Mouse (Mus musculus): ENCODE measurements around the gene Brix1. TPM values are rescaled to one million over a fixed set of nuclear protein-coding genes. Genes with fewer than 3 reads are reported as not detected.

Brix1 gene
- polyA plus RNA-seq, 1 experiment = 0.18 TPM

- Histone ChIP-seq H3K4me3 (ENCODE audit: low read depth, low read length) (no peak overlapping the region), H3K27ac (ENCODE audit: insufficient read depth, low read depth, low read length) (no peak overlapping the region), H3K4me1 (ENCODE audit: control insufficient read depth, insufficient read depth, insufficient read length, low read length) (no peaks in the 10 kb centered on the region), H3K27me3 (ENCODE audit: control insufficient read depth, insufficient read depth, low read length) (no peaks in the 10 kb centered on the region), H3K36me3 (ENCODE audit: control insufficient read depth, insufficient read depth, low read length) (peaks cover 35% of the 10 kb centered on the region)
- TF ChIP-seq CTCF (IDR thresholded peaks at IDR 0.05; ENCODE audit: extremely low read depth, insufficient read length, insufficient replicate concordance, low read depth, low read length) (no peak), POLR2A (IDR thresholded peaks at IDR 0.05; ENCODE audit: low read depth, low read length) (no peak)
- WGBS = 84% methylated on average over 12 of the region's 12 CpGs
Observed at GRCm38 (mm10) chr15:10460986-10461385, 24.8 kb downstream of the Brix1 start.

DNA sequence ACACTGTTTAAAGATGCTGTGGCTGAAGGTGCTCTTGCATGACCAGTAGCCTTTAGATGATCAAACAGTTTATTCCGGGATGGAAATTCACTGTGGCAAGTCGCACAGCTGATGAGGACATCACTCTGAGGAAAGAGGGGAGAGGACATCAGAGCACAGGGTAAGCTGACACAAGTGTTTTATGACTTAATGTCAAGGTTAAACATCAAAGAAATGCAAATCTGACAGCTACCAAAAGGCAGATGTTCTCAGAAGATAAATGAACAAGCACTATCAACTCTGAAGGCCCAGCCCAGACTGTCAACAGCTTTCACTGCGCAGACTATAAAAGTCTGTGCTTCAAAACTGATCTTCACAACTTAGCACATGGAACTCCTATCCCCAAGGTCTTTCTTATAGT lies 38.6 kb downstream of the Brix1 start:
- H3K4me1 ChIP-seq (ENCODE audit: control insufficient read depth, insufficient read depth, insufficient read length, low read length) = no peaks in the 10 kb centered on the region
- WGBS = 79% methylated on average over 3 of the region's 3 CpGs
- TF ChIP-seq CTCF (IDR thresholded peaks at IDR 0.05; ENCODE audit: extremely low read depth, insufficient read length, insufficient replicate concordance, low read depth, low read length) (no peak), POLR2A (IDR thresholded peaks at IDR 0.05; ENCODE audit: low read depth, low read length) (no peak)
- H3K27me3 ChIP-seq (ENCODE audit: control insufficient read depth, insufficient read depth, low read length) = no peaks in the 10 kb centered on the region
- no peak overlapping the region for H3K27ac ChIP-seq (ENCODE audit: insufficient read depth, low read depth, low read length)
- no peak overlapping the region for H3K4me3 ChIP-seq (ENCODE audit: low read depth, low read length)
- H3K36me3 ChIP-seq (ENCODE audit: control insufficient read depth, insufficient read depth, low read length) = peaks cover 40% of the 10 kb centered on the region

- H3K27ac ChIP-seq (ENCODE audit: insufficient read depth, low read depth, low read length) = no peak overlapping the region
- no peaks in the 10 kb centered on the region for H3K27me3 ChIP-seq (ENCODE audit: control insufficient read depth, insufficient read depth, low read length)
- peaks cover 22% of the 10 kb centered on the region for H3K36me3 ChIP-seq (ENCODE audit: control insufficient read depth, insufficient read depth, low read length)
- H3K4me1 ChIP-seq (ENCODE audit: control insufficient read depth, insufficient read depth, insufficient read length, low read length) = no peaks in the 10 kb centered on the region
- no peak overlapping the region for H3K4me3 ChIP-seq (ENCODE audit: low read depth, low read length)
- TF ChIP-seq CTCF (IDR thresholded peaks at IDR 0.05; ENCODE audit: extremely low read depth, insufficient read length, insufficient replicate concordance, low read depth, low read length) = no peak
- no peak for TF ChIP-seq POLR2A (IDR thresholded peaks at IDR 0.05; ENCODE audit: low read depth, low read length)
- 90% methylated on average over 1 of the region's 1 CpGs for WGBS
Observed at GRCm38 (mm10) chr15:10442275-10442674, 43.5 kb downstream of the Brix1 start.

DNA sequence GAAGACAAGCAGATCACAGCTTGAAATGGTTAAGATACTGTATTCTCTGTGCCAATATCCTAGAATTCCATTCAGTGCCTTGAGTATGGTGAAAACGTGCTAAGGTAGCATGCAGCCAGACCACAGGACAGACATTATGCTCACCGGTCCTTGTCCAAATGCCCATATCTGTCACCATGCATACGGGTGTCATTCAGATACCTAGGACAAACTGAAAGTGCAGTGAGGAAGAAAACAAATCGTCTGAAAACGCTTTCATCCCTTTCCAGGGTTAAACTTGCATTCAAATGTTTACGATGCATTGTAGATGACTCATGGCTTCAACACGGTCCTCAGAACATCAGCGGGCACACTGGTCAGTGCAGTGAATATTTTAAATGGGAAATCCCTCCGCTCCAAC lies 44.3 kb downstream of the Brix1 start:
- 79% methylated on average over 9 of the region's 9 CpGs for WGBS
- Histone ChIP-seq H3K36me3 (ENCODE audit: control insufficient read depth, insufficient read depth, low read length) (peaks cover 19% of the 10 kb centered on the region), H3K4me1 (ENCODE audit: control insufficient read depth, insufficient read depth, insufficient read length, low read length) (no peaks in the 10 kb centered on the region), H3K27me3 (ENCODE audit: control insufficient read depth, insufficient read depth, low read length) (no peaks in the 10 kb centered on the region), H3K4me3 (ENCODE audit: low read depth, low read length) (no peak overlapping the region), H3K27ac (ENCODE audit: insufficient read depth, low read depth, low read length) (no peak overlapping the region)
- TF ChIP-seq CTCF (IDR thresholded peaks at IDR 0.05; ENCODE audit: extremely low read depth, insufficient read length, insufficient replicate concordance, low read depth, low read length) (no peak), POLR2A (IDR thresholded peaks at IDR 0.05; ENCODE audit: low read depth, low read length) (no peak)

- no peak overlapping the region for H3K4me3 ChIP-seq (ENCODE audit: low read depth, low read length)
- TF ChIP-seq CTCF (IDR thresholded peaks at IDR 0.05; ENCODE audit: extremely low read depth, insufficient read length, insufficient replicate concordance, low read depth, low read length) = no peak
- TF ChIP-seq POLR2A (IDR thresholded peaks at IDR 0.05; ENCODE audit: low read depth, low read length) = no peak
- H3K4me1 ChIP-seq (ENCODE audit: control insufficient read depth, insufficient read depth, insufficient read length, low read length) = no peaks in the 10 kb centered on the region
- peaks cover 13% of the 10 kb centered on the region; the same call in 1 of the 2 replicates for H3K36me3 ChIP-seq (ENCODE audit: control insufficient read depth, insufficient read depth, low read length)
- WGBS = 78% methylated on average over 6 of the region's 6 CpGs
- H3K27me3 ChIP-seq (ENCODE audit: control insufficient read depth, insufficient read depth, low read length) = no peaks in the 10 kb centered on the region
- no peak overlapping the region for H3K27ac ChIP-seq (ENCODE audit: insufficient read depth, low read depth, low read length)
Observed at GRCm38 (mm10) chr15:10439963-10440362, 45.8 kb downstream of the Brix1 start.

DNA sequence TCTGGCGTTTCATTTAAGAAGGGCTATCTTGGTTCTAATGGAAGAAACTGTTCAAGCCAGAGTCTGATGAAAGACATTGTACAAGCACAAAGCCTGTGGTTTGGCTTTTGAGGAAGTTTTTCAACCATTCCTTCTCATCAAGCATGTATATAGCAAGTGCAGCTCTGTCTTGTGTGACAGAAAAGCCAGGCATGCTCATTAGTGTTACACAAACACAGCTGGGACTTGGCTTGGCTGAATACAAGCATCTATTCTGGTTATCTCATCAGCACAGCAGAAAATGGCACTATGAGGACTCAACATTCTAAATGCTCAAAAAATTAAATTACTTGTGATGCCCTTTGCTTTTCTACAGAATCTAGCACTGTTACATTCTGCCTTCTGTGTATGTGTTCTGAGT lies 48.9 kb downstream of the Brix1 start:
- peaks cover 3% of the 10 kb centered on the region; the same call in 1 of the 2 replicates for H3K36me3 ChIP-seq (ENCODE audit: control insufficient read depth, insufficient read depth, low read length)
- H3K27ac ChIP-seq (ENCODE audit: insufficient read depth, low read depth, low read length) = no peak overlapping the region
- TF ChIP-seq CTCF (IDR thresholded peaks at IDR 0.05; ENCODE audit: extremely low read depth, insufficient read length, insufficient replicate concordance, low read depth, low read length) (no peak), POLR2A (IDR thresholded peaks at IDR 0.05; ENCODE audit: low read depth, low read length) (no peak)
- WGBS = 65% methylated on average over 1 of the region's 1 CpGs
- H3K4me1 ChIP-seq (ENCODE audit: control insufficient read depth, insufficient read depth, insufficient read length, low read length) = no peaks in the 10 kb centered on the region
- H3K27me3 ChIP-seq (ENCODE audit: control insufficient read depth, insufficient read depth, low read length) = no peaks in the 10 kb centered on the region
- no peak overlapping the region for H3K4me3 ChIP-seq (ENCODE audit: low read depth, low read length)

DNA sequence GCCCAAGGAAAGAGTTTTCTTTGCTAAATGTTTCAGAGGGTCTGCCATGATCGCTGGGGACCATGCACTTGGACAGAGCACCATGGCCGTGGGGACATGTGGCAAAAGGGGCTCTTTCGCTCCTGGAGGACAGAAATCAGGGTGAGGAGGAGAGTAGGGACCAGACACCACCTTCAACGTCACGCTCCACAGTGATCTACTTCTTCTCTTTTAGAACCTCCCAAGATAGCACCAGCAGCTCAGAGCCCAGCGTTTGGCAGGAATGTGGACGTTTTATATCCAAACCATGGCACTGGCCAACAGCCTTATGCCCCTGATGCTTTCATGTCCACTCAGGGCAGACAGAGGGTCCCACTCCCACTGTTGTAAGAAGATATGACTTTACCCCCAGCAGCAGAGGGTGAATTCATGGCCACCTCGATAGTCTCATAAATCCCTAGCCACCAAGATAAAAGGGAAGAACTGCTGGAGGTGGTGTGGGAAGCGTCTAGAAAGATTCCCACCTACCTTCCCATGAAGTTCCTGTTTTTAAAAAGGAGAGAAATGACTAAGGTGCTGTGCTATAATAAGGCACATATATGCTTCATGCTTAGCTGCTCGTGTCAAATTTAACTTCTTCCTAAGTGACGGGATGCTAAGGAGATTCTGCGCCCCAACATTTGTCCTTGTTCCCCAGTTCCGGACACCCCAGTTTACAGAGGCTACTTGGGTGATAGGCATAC lies 59.0 kb downstream of the Brix1 start:
- TF ChIP-seq POLR2A (IDR thresholded peaks at IDR 0.05; ENCODE audit: low read depth, low read length) (no peak), CTCF (IDR thresholded peaks at IDR 0.05; ENCODE audit: extremely low read depth, insufficient read length, insufficient replicate concordance, low read depth, low read length) (no peak)
- 91% methylated on average over 13 of the region's 13 CpGs for WGBS
- Histone ChIP-seq H3K27ac (ENCODE audit: insufficient read depth, low read depth, low read length) (no peak overlapping the region), H3K4me3 (ENCODE audit: low read depth, low read length) (no peak overlapping the region), H3K27me3 (ENCODE audit: control insufficient read depth, insufficient read depth, low read length) (no peaks in the 10 kb centered on the region), H3K4me1 (ENCODE audit: control insufficient read depth, insufficient read depth, insufficient read length, low read length) (no peaks in the 10 kb centered on the region; the same call in 1 of the 2 replicates), H3K36me3 (ENCODE audit: control insufficient read depth, insufficient read depth, low read length) (no peaks in the 10 kb centered on the region)
